Mouse (Mus musculus): ENCODE data around the gene Esam.

Esam gene

DNA sequence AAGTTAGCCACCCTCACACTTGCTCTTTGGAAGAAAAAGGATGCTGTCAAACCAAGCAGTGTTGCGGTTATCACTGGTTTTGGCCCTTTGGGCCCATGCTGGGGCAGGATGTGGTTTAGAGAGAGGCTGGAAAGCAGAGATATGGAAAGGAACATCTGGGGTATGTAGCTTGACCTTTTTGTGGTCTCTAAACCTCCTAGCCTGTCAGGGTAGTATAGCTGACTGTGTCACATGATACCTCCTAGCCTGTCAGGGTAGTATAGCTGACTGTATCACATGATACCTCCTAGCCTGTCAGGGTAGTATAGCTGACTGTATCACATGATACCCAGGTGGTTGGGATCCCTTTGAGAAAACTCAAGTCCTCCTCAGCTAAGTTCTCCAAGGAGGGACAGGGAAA is 26.4 kb downstream of the Esam start:
- no peak for DNase-seq (ENCODE audit: extremely low read depth, insufficient read length, low spot score)

GRCm38 (mm10) chr9:37554838-37555748 is 27.2 kb downstream of the Esam start, which contains the start of gene Siae:
Siae (plus strand) TSS chr9:37555698.
- DNase-seq (ENCODE audit: extremely low read depth, insufficient read length, low spot score) = no peak

- no peak for DNase-seq (ENCODE audit: extremely low read depth, insufficient read length, low spot score)
These were observed 28.5 kb downstream of the Esam start for GRCm38 (mm10) chr9:37556366-37556765.

- DNase-seq (ENCODE audit: extremely low read depth, insufficient read length, low spot score) = no peak
These were observed 32.7 kb downstream of the Esam start for GRCm38 (mm10) chr9:37560617-37561016.

DNA sequence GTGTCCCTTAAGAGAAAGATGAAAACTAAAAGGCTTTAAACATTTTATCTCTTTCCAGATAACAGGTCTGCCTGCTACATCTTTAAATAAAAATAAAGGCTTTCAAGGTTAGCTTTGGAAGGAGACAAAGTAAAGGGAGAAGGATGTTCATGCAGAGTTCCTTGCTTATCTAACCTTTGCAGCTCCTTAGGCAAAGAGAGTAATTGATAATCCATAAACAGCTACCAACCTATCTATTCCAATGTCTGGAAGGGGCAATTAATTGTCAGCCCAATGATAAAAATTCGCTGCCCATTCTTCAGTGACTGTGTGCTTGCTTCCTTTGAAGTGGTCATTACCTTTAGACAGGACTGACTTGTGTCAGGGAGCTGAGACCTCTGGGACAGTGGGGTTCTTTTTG is 35.9 kb downstream of the Esam start:
- DNase-seq (ENCODE audit: extremely low read depth, insufficient read length, low spot score) = no peak

DNA sequence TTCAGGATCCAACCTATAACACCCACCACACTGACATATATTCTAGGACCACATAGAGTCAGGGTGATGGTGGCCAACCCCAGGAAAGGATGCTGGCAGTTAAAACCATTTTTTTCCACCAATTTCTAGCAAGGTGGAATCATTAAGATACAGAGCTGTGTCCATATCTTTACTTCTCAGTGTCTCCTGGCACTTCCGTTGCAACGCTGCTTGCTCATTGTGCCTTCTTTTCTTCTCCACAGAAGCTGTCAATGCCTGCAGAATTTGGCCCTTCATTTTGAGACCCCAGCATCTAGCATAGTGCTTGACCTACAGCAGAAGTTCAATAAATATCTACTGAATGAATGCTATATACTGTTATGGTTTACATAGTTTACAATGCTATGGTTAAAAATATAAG is 39.1 kb downstream of the Esam start:
- no peak for DNase-seq (ENCODE audit: extremely low read depth, insufficient read length, low spot score)

DNA sequence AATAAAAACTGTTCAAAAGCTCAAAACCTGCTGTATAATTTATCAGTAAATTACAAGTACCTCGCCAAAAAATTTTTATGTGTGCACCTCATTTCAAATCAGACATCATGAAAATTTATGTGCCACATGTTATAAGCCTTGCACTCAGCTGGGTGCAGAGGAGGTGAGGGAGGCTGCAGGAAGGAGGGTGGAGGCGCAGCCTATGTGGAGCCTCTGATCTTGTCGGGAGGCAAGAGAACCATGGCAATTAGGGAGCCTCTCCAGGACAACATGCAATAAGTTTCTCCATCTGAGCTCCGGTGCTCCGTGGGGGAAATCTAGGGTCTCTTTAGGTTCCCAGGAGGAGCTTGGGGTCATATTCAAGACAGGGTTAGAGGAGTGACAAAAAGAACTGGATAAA is 39.6 kb downstream of the Esam start:
- no peak for DNase-seq (ENCODE audit: extremely low read depth, insufficient read length, low spot score)

- no peak for DNase-seq (ENCODE audit: extremely low read depth, insufficient read length, low spot score)
These were observed 40.2 kb downstream of the Esam start for GRCm38 (mm10) chr9:37567892-37568604.

DNA sequence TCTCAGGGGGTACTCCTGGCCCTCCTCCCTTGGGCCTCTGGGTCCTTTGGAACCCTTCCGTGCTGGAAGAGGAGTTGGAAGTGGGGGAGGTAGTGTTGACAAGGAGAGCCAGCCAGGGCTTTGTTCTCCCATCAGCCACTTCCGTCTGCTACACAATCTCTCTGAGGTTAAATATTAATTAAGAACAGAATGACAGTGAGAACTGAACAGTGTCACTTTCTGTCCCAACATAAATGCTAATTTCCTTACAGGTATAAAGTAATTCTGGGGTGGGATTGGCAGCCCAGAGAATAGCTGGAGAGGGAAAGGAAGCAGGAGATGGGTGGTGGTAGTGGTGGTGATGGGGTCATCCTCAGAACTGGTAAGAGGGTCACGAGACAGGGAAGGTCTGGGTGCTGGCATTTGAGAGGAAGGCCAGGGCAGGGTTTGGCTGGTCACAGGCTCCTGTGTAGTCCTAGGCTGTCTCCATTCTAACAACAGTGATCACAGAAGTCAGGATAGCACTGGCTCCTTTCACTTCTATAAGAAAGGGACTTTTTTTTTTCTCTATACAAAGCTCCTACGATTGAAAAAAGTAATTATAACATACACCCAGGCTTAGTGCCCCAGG is 40.8 kb downstream of the Esam start:
- DNase-seq (ENCODE audit: extremely low read depth, insufficient read length, low spot score) = no peak

DNA sequence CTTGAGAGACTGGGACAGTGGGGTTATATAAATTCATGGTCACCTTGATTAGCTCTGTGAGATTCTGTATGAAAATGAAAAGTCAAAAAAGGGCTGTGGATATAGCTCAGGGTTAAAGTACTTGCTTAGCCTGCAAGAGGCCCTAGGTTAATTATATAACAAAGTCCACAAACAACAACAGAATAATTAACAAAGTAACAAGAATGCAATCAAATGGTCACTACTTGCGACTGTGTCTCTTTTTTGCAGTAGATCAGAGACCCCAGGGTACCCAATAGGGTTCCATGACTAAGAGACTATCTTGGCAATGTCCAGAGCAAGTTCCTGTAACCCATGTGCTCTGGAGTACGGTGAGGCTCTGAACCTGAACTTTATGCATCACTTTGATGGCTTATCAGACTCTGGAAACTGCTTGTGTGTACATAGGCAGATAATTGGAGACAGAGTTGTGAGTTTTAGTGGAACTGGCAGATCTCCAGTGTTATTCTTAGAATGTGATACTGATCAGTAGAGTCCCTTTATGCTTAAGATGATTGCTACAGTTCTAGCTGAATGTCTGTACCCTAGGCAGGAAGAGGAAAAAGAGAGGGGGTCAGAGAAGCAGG is 41.5 kb downstream of the Esam start:
- no peak for DNase-seq (ENCODE audit: extremely low read depth, insufficient read length, low spot score)

DNA sequence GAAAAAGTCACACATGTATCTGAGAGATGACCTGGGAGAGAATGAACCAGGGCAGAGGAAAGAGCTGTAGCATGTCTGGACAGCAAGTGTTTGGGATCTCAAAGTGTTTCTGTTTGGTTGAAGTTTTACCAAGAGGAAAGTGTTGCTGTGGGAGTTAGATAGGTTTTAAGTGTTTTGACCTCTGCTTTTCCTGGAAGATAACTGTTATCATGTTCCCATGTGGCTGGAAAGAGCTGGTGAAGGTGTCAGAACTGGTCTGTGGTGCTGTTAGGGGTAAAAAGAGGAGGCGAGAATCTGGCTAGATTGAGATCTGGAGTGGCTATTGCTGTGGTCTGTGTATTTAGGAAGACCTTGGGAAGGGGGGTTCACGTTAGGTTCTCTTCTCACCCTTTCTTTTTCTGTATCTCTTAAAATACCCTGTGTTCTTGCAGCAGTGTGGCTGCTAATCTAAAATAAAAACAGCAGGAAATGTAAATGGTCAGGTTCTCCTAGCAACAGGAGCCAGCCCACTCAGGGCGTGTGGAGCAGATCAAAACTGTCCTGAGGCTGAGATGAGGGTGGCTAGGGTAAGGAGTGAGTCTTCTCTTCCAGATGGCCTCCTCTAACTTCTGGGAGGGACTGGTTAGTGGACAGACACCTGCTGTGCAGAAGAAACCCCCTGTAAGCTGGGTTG is 44.5 kb downstream of the Esam start:
- DNase-seq (ENCODE audit: extremely low read depth, insufficient read length, low spot score) = no peak

GRCm38 (mm10) chr9:37576436-37576930 is 48.6 kb downstream of the Esam start:
- DNase-seq (ENCODE audit: extremely low read depth, insufficient read length, low spot score) = peak; percentile 67

- DNase-seq (ENCODE audit: extremely low read depth, insufficient read length, low spot score) = no peak
These were observed 55.7 kb downstream of the Esam start for GRCm38 (mm10) chr9:37583594-37583993.

GRCm38 (mm10) chr9:37586718-37587117 is 58.8 kb downstream of the Esam start:
- no peak for DNase-seq (ENCODE audit: extremely low read depth, insufficient read length, low spot score)

Data from 3134 (cell line).